Mouse (Mus musculus) heart, embryonic 10.5 days (tissue): ENCODE measurements at regions not wholly inside any gene's neighbourhood (a gene's known extent, or its start where the extent isn't known, plus 50 kb on each side); places are given as distances from the start of the nearest gene placed in this dataset.

ENCODE experiments used
- DNase-seq: peaks from one replicate; pipeline ENCODE4 v3.0.0-alpha.2; 2017; ENCODE audit warnings: low spot score
- H3K27ac ChIP-seq: fragments of 300-500 bp; sonication (generic); 2 replicates; pipeline ENCODE4 v1.5.1; 2016; ENCODE audit warnings: mild to moderate bottlenecking
- H3K27me3 ChIP-seq: fragments of 300-500 bp; sonication (generic); 2 replicates; pipeline ENCODE4 v1.6.1; 2016; ENCODE audit warnings: mild to moderate bottlenecking; ENCODE audit not compliant: poor library complexity, insufficient read depth, severe bottlenecking
- H3K36me3 ChIP-seq: fragments of 300-500 bp; sonication (generic); 2 replicates; pipeline ENCODE4 v1.6.1; 2016; ENCODE audit warnings: mild to moderate bottlenecking, moderate library complexity
- H3K4me1 ChIP-seq: fragments of 300-500 bp; sonication (generic); 2 replicates; pipeline ENCODE4 v1.6.1; 2016; ENCODE audit warnings: mild to moderate bottlenecking
- H3K4me3 ChIP-seq: fragments of 300-500 bp; sonication (generic); 2 replicates; pipeline ENCODE4 v1.5.1; 2016; ENCODE audit warnings: mild to moderate bottlenecking, moderate library complexity
- H3K9me3 ChIP-seq: fragments of 300-500 bp; sonication (generic); 2 replicates; pipeline ENCODE4 v1.6.1; 2016; ENCODE audit warnings: mild to moderate bottlenecking, moderate library complexity
- WGBS: fragments of 180-500 bp; shearing (Covaris S2); methylation state at CpG from one replicate; pipeline ENCODE4 v1.1.7; 2016; 5-methylcytosine and 5-hydroxymethylcytosine counted together

- Histone ChIP-seq H3K4me1 (no peaks in the 10 kb centered on the region), H3K27ac (no peak overlapping the region), H3K36me3 (no peaks in the 10 kb centered on the region), H3K27me3 (no peaks in the 10 kb centered on the region), H3K4me3 (no peak overlapping the region), H3K9me3 (no peaks in the 10 kb centered on the region)
- WGBS, result 72% methylated on average over 2 of the region's 2 CpGs
- DNase-seq, result no peak
Observed at GRCm38 (mm10) chr13:90476880-90477279, 387.5 kb upstream of the Xrcc4 start.

GRCm38 (mm10) chr13:90474507-90474906 is 385.1 kb upstream of the Xrcc4 start:
- no peaks in the 10 kb centered on the region for H3K9me3 ChIP-seq
- no peak overlapping the region for H3K27ac ChIP-seq
- 85% methylated on average over 6 of the region's 6 CpGs for WGBS
- H3K4me3 ChIP-seq, result no peak overlapping the region
- H3K36me3 ChIP-seq, result no peaks in the 10 kb centered on the region
- H3K4me1 ChIP-seq, result no peaks in the 10 kb centered on the region
- no peak for DNase-seq
- H3K27me3 ChIP-seq, result no peaks in the 10 kb centered on the region

- Histone ChIP-seq H3K27me3 (no peaks in the 10 kb centered on the region), H3K36me3 (no peaks in the 10 kb centered on the region), H3K9me3 (no peaks in the 10 kb centered on the region), H3K4me1 (no peaks in the 10 kb centered on the region), H3K27ac (no peak overlapping the region), H3K4me3 (no peak overlapping the region)
- DNase-seq, result no peak
Observed at GRCm38 (mm10) chr13:90474053-90474452, 384.6 kb upstream of the Xrcc4 start.

- no peaks in the 10 kb centered on the region for H3K36me3 ChIP-seq
- H3K27me3 ChIP-seq, result no peaks in the 10 kb centered on the region
- H3K27ac ChIP-seq, result no peak overlapping the region
- H3K9me3 ChIP-seq, result no peaks in the 10 kb centered on the region
- no peak overlapping the region for H3K4me3 ChIP-seq
- WGBS, result 87% methylated on average over 8 of the region's 8 CpGs
- no peak for DNase-seq
- H3K4me1 ChIP-seq, result no peaks in the 10 kb centered on the region
Observed at GRCm38 (mm10) chr13:90473041-90473825, 383.8 kb upstream of the Xrcc4 start.

- H3K4me3 ChIP-seq, result no peak overlapping the region
- no peak overlapping the region for H3K27ac ChIP-seq
- 0 out of 2 replicates have a peak, but pooled peaks cover 6% of the 10 kb centered on the region for H3K4me1 ChIP-seq
- H3K36me3 ChIP-seq, result no peaks in the 10 kb centered on the region
- no peaks in the 10 kb centered on the region for H3K9me3 ChIP-seq
- 79% methylated on average over 5 of the region's 5 CpGs for WGBS
- no peak for DNase-seq
- H3K27me3 ChIP-seq, result no peaks in the 10 kb centered on the region
Observed at GRCm38 (mm10) chr13:90466096-90466495, 376.7 kb upstream of the Xrcc4 start.

GRCm38 (mm10) chr13:90464051-90464450 is 374.6 kb upstream of the Xrcc4 start:
- H3K36me3 ChIP-seq, result no peaks in the 10 kb centered on the region
- no peaks in the 10 kb centered on the region for H3K9me3 ChIP-seq
- WGBS, result 61% methylated on average over 2 of the region's 2 CpGs
- peak; percentile 85 for DNase-seq
- no peak overlapping the region for H3K27ac ChIP-seq
- H3K4me3 ChIP-seq, result no peak overlapping the region
- no peaks in the 10 kb centered on the region for H3K27me3 ChIP-seq
- H3K4me1 ChIP-seq, result 0 out of 2 replicates have a peak, but pooled peaks cover 6% of the 10 kb centered on the region

- WGBS, result 83% methylated on average over 2 of the region's 2 CpGs
- no peaks in the 10 kb centered on the region for H3K9me3 ChIP-seq
- no peak for DNase-seq
Observed at GRCm38 (mm10) chr13:90463381-90463780, 374.0 kb upstream of the Xrcc4 start.

GRCm38 (mm10) chr13:90454631-90455030 is 365.2 kb upstream of the Xrcc4 start:
- Histone ChIP-seq H3K4me1 (no peaks in the 10 kb centered on the region), H3K36me3 (no peaks in the 10 kb centered on the region; the same call in 1 of the 2 replicates), H3K4me3 (no peak overlapping the region), H3K27ac (no peak overlapping the region), H3K27me3 (no peaks in the 10 kb centered on the region), H3K9me3 (no peaks in the 10 kb centered on the region)
- no peak for DNase-seq

More at GRCm38 (mm10) chr13:90463381-90463780, 374.0 kb upstream of the Xrcc4 start:
- no peak overlapping the region for H3K27ac ChIP-seq
- no peaks in the 10 kb centered on the region for H3K36me3 ChIP-seq
- no peak overlapping the region for H3K4me3 ChIP-seq
- H3K4me1 ChIP-seq, result 0 out of 2 replicates have a peak, but pooled peaks cover 6% of the 10 kb centered on the region
- no peaks in the 10 kb centered on the region for H3K27me3 ChIP-seq

- no peak overlapping the region for H3K27ac ChIP-seq
- WGBS, result 92% methylated on average over 3 of the region's 3 CpGs
Observed at GRCm38 (mm10) chr13:90426901-90427300, 337.5 kb upstream of the Xrcc4 start.

GRCm38 (mm10) chr13:90425379-90425778 is 336.0 kb upstream of the Xrcc4 start:
- H3K27me3 ChIP-seq, result no peaks in the 10 kb centered on the region
- no peaks in the 10 kb centered on the region for H3K9me3 ChIP-seq
- WGBS, result 70% methylated on average over 1 of the region's 1 CpGs
- no peaks in the 10 kb centered on the region for H3K36me3 ChIP-seq
- no peaks in the 10 kb centered on the region for H3K4me1 ChIP-seq
- no peak overlapping the region for H3K4me3 ChIP-seq
- H3K27ac ChIP-seq, result no peak overlapping the region
- DNase-seq, result no peak

More at GRCm38 (mm10) chr13:90426901-90427300, 337.5 kb upstream of the Xrcc4 start:
- no peak for DNase-seq
- Histone ChIP-seq H3K9me3 (no peaks in the 10 kb centered on the region), H3K27me3 (no peaks in the 10 kb centered on the region), H3K4me1 (no peaks in the 10 kb centered on the region), H3K36me3 (no peaks in the 10 kb centered on the region), H3K4me3 (no peak overlapping the region)

GRCm38 (mm10) chr13:90424541-90424940 is 335.1 kb upstream of the Xrcc4 start:
- Histone ChIP-seq H3K4me1 (no peaks in the 10 kb centered on the region), H3K27ac (no peak overlapping the region), H3K27me3 (no peaks in the 10 kb centered on the region), H3K4me3 (no peak overlapping the region), H3K36me3 (no peaks in the 10 kb centered on the region), H3K9me3 (no peaks in the 10 kb centered on the region)
- no peak for DNase-seq
- 91% methylated on average over 5 of the region's 5 CpGs for WGBS

- DNase-seq, result no peak
- no peak overlapping the region for H3K4me3 ChIP-seq
- H3K27ac ChIP-seq, result no peak overlapping the region
- H3K9me3 ChIP-seq, result no peaks in the 10 kb centered on the region
- H3K36me3 ChIP-seq, result no peaks in the 10 kb centered on the region
- H3K4me1 ChIP-seq, result peaks cover 5% of the 10 kb centered on the region; the same call in 1 of the 2 replicates
- no peaks in the 10 kb centered on the region for H3K27me3 ChIP-seq
- 66% methylated on average over 4 of the region's 4 CpGs for WGBS
Observed at GRCm38 (mm10) chr13:90420966-90421365, 331.6 kb upstream of the Xrcc4 start.

- 86% methylated on average over 4 of the region's 4 CpGs for WGBS
- no peak overlapping the region for H3K4me3 ChIP-seq
- H3K27ac ChIP-seq, result no peak overlapping the region
- H3K4me1 ChIP-seq, result no peaks in the 10 kb centered on the region
- no peaks in the 10 kb centered on the region for H3K27me3 ChIP-seq
- no peak for DNase-seq
- no peaks in the 10 kb centered on the region for H3K36me3 ChIP-seq
- no peaks in the 10 kb centered on the region for H3K9me3 ChIP-seq
Observed at GRCm38 (mm10) chr13:90404392-90404791, 315.0 kb upstream of the Xrcc4 start.

- no peaks in the 10 kb centered on the region for H3K27me3 ChIP-seq
- no peaks in the 10 kb centered on the region for H3K9me3 ChIP-seq
- H3K4me1 ChIP-seq, result no peaks in the 10 kb centered on the region
- H3K36me3 ChIP-seq, result no peaks in the 10 kb centered on the region
- H3K4me3 ChIP-seq, result no peak overlapping the region
- H3K27ac ChIP-seq, result no peak overlapping the region
- no peak for DNase-seq
- 60% methylated on average over 1 of the region's 1 CpGs for WGBS
Observed at GRCm38 (mm10) chr13:90402061-90402460, 312.7 kb upstream of the Xrcc4 start.
